Mouse (Mus musculus): ENCODE data around the gene Smc1b.

Gene Smc1b

GRCm38 (mm10) chr15:85131275-85132192, at the start of gene Smc1b, which contains the start of gene Ribc2:
Smc1b (minus strand) TSS chr15:85131964.
Ribc2 (plus strand) TSS chr15:85132078.
- CTCF ChIA-PET, result interaction anchor here (0.7 kb wide), 1 partner anchor 23 kb away, joined by 3 read pairs; no protein-coding TSS in a partner anchor

- CTCF ChIA-PET, result no interaction called here
Measured at GRCm38 (mm10) chr15:85180368-85180767, 48.6 kb upstream of the Smc1b start.

- CTCF ChIA-PET, result no interaction called here
Measured at GRCm38 (mm10) chr15:85179528-85180180, 47.9 kb upstream of the Smc1b start.

- CTCF ChIA-PET, result no interaction called here
Measured at GRCm38 (mm10) chr15:85178172-85178571, 46.4 kb upstream of the Smc1b start.

GRCm38 (mm10) chr15:85177576-85177975, 45.8 kb upstream of the Smc1b start:
- CTCF ChIA-PET, result no interaction called here

- CTCF ChIA-PET, result no interaction called here
Measured at GRCm38 (mm10) chr15:85174060-85174459, 42.3 kb upstream of the Smc1b start.

GRCm38 (mm10) chr15:85173425-85173824, 41.7 kb upstream of the Smc1b start:
- CTCF ChIA-PET, result no interaction called here

DNA sequence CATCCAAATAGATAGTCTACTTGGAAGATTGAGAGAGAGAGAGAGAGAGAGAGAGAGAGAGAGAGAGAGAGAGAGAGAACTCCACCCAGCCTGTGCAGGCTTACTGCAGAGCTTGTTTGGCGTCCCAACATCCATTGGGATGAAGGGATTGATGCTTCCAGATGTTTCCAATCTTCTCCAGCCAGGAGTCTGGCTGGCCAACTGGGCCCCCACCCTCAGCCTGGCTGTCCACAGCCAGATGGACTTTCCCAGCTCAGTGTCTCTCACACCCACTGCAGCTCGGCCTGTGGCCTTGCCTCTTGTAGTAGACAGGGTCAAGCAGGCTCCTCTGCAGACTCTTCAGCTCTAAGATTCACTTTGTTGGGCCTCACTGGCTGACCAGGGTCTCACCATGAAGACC, 40.3 kb upstream of the Smc1b start:
- CTCF ChIA-PET, result no interaction called here

DNA sequence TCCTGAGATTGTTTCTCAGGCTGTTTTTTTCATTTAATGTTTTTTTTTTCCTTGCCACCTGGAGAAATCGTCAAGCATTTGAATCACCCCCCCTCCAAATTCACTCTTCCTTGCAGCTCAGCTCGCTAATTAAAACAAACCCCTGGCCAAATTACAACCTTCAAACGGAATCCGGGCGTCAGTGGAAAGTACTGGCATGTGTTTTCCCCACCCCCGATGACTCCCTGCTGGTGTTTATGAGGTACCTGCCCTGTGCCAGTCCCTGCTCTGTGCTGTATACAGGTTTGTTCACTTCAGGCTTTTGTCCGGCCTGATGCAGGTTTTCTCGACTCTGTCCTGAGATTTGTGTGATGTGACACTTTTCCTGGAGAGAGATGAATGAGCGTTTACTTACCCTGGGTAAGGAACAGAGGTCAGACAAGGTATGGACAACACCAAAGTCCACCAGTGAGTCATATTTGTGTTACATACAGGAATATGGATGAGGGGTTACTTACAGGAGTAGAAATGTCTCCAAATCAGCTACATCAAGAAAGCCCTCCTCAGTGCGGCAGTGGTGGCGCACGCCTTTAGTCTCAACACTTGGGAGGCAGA, 35.4 kb upstream of the Smc1b start:
- CTCF ChIA-PET, result no interaction called here

DNA sequence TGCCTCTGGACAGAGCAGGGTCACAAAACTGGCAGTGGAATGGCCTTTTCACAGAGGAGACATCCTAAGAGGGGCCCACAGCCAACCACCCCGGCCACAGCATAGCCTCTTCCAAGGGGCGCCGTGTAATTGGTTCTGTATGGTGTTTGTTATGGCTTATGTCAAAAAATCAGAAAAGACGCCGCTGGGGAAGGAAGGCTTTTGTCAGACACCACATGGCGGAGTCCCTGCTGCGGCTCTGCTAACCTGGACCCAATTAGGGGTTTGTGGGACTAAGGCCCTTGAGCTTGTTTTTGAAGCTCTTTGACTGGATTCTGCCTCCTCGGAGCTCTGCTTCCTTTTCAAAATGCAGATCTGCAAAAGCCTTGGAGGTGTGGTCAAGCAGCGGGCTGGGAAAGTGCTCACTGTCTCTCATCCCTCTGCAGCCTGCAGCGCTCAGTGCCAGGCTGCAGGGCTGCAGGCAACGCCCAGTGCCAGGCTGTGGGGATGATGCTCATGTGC, 34.7 kb upstream of the Smc1b start:
- CTCF ChIA-PET, result no interaction called here

- CTCF ChIA-PET, result interaction anchor here (0.7 kb wide), 1 partner anchor 380 kb away, joined by 11 read pairs; no protein-coding TSS in a partner anchor
Measured at GRCm38 (mm10) chr15:85162693-85163663, 31.2 kb upstream of the Smc1b start.

- CTCF ChIA-PET, result no interaction called here
Measured at GRCm38 (mm10) chr15:85161416-85161815, 29.7 kb upstream of the Smc1b start.

DNA sequence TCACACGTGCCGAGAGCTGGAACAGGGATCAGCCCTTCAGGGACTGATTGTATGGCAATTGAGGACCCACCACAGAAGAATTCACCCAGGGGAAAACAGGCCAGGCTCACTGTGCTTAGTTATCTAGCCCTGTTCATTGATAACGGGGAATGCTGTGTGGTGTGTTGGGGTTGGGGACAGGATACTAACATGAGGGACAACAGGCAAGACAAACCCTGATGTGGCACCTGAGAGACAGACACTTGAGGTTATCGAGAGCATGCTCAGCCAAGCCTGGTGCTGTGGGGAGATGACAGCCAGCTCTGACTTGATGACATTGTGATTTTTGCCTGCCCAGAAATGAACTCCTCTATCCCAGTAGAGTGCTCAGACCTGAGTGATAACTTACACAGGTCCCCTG, 24.4 kb upstream of the Smc1b start:
- CTCF ChIA-PET, result no interaction called here

GRCm38 (mm10) chr15:85154091-85154490, 22.3 kb upstream of the Smc1b start:
- CTCF ChIA-PET, result interaction anchor here (0.6 kb wide), 1 partner anchor 22 kb away, joined by 3 read pairs; the partner anchor contains the start of genes Ribc2 and Smc1b

DNA sequence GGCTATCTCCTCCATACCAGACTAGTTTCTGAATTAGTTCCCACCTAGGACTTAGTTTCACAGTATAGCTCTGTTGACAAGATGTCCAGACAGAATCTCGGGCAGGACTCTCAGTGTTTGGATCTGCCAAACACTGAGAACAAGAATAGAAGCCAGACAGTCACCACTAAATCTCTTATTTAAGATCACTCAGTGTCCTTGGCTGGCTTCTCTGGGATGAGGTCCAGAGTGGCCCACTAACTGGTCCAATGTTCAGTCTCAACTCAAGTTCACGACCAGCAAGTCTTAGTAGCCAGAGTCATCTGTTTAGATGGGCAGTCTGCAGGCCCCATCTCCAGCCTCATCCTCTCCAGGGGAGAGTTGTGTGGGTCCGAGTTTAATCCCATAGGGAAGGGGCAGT, 20.8 kb upstream of the Smc1b start:
- CTCF ChIA-PET, result no interaction called here

GRCm38 (mm10) chr15:85151433-85151918, 19.7 kb upstream of the Smc1b start:
- CTCF ChIA-PET, result no interaction called here

GRCm38 (mm10) chr15:85144249-85144648, 12.5 kb upstream of the Smc1b start:
- CTCF ChIA-PET, result no interaction called here

GRCm38 (mm10) chr15:85143747-85144146, 12.0 kb upstream of the Smc1b start:
- CTCF ChIA-PET, result interaction anchor here (0.7 kb wide), 1 partner anchor 1516 kb away, joined by 3 read pairs; no protein-coding TSS in a partner anchor

DNA sequence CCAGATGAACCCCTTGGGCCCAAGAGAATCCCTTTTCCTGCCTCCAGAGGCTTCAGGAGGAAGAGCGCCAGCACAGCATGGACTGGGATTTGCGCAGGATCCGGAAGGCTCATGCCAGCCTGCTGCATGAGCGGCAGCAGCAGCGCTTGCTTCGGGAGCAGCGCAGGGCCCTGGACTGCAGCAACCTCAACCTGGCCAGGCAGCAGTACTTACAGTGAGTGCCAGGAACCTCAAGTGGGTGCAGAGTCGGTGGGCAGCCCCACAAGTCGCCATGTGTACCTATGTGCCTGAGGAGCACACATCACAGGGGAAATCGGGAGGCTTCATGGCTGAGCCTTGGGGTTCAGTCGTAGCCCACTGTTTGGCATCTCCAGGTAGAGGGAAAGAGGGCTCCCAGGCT, 11.4 kb upstream of the Smc1b start:
- CTCF ChIA-PET, result interaction anchor here (0.7 kb wide), 1 partner anchor 1515 kb away, joined by 3 read pairs; no protein-coding TSS in a partner anchor

- CTCF ChIA-PET, result no interaction called here
Measured at GRCm38 (mm10) chr15:85142441-85142840, 10.7 kb upstream of the Smc1b start.

GRCm38 (mm10) chr15:85141290-85141689, 9.5 kb upstream of the Smc1b start:
- CTCF ChIA-PET, result no interaction called here
